Mouse (Mus musculus) liver, embryonic 11.5 days (tissue): ENCODE results near the gene Klk7. TPM values are rescaled to one million over a fixed set of nuclear protein-coding genes. Genes with fewer than 3 reads are reported as not detected.

Experiments used
- ATAC-seq: fragments of 200-750 bp; cut with Nextera tagmentation; replicated peaks from 2 replicates; pipeline ENCODE4 v1.8.0; 2017; ENCODE audit warnings: moderate number of reproducible peaks, mild to moderate bottlenecking, moderate TSS enrichment, moderate library complexity; ENCODE audit not compliant: low FRiP score
- DNase-seq: peaks from one replicate; pipeline ENCODE4 v3.0.0-alpha.2; 2017; ENCODE audit warnings: low spot score
- H3K27ac ChIP-seq: fragments of 300-500 bp; sonication (generic); 2 replicates; pipeline ENCODE4 v1.5.1; 2014; ENCODE audit warnings: mild to moderate bottlenecking, low read depth, low read length, control low read depth
- H3K27me3 ChIP-seq: fragments of 300-500 bp; sonication (generic); replicated peaks from 2 replicates; pipeline ENCODE4 v1.6.1; 2014; ENCODE audit warnings: low read length, mixed read lengths; ENCODE audit not compliant: control insufficient read depth, insufficient read depth
- H3K36me3 ChIP-seq: fragments of 300-500 bp; sonication (generic); 2 replicates; pipeline ENCODE4 v1.6.1; 2014; ENCODE audit warnings: mild to moderate bottlenecking, low read length, moderate library complexity, mixed read lengths; ENCODE audit not compliant: control insufficient read depth, insufficient read depth
- H3K4me1 ChIP-seq: fragments of 300-500 bp; sonication (generic); replicated peaks from 2 replicates; pipeline ENCODE4 v1.6.1; 2014; ENCODE audit warnings: low read length, mixed read lengths; ENCODE audit not compliant: control insufficient read depth, insufficient read depth
- H3K4me2 ChIP-seq: fragments of 300-500 bp; sonication (generic); 2 replicates; pipeline ENCODE4 v1.6.1; 2014; ENCODE audit warnings: mild to moderate bottlenecking, control low read depth, moderate library complexity
- H3K4me3 ChIP-seq: fragments of 300-500 bp; sonication (generic); 2 replicates; pipeline ENCODE4 v1.5.1; 2014; ENCODE audit warnings: low read depth, low read length, control low read depth
- H3K9ac ChIP-seq: fragments of 300-500 bp; sonication (generic); 2 replicates; pipeline ENCODE4 v1.6.1; 2014; ENCODE audit warnings: low read depth, low read length, control low read depth
- H3K9me3 ChIP-seq: fragments of 300-500 bp; sonication (generic); 2 replicates; pipeline ENCODE4 v1.6.1; 2016; ENCODE audit warnings: low read length, inconsistent platforms, mixed read lengths; ENCODE audit not compliant: control insufficient read depth
- WGBS: fragments of 180-500 bp; shearing (Covaris S2); extraction: QIAGEN DNeasy Blood & Tissue Kit; methylation state at CpG from one replicate; pipeline ENCODE4 v1.1.7; 2014; 5-methylcytosine and 5-hydroxymethylcytosine counted together
- polyA plus RNA-seq: library from polyadenylated mRNA; unstranded; fragments of >200 nt; fragmentation: Nextera tagmentation; extraction: Ambion mirVana; gene quantifications from 2 replicates; pipeline ENCODE4 v1.2.1, GENCODE M21; 2014

The Klk7 gene
- not detected in 2 replicates for polyA plus RNA-seq

DNA sequence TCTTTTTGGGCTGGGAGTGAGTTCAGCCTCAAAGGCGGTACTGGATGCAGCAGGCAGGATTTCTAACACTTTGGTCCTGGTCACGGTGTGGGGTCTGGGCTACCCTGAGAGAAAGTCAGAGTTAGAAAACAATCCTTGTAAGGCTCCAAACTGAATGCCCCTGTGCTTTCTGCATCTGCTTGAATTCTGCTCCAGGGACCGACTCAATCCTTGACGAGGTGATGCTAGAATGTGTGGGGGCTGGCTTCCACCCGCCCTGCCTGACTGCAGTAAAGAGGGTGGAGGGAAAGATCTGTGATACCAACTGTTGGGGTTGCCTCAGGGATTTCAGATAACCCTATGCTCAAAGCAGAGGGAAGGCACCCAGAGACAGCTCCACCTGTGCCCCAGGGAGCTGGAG is at the start of gene Klk7:
Gene Klk7 (plus strand): TSS at position 301 of the 400 bp plus-strand sequence.
- Histone ChIP-seq H3K4me3 (no peak within 1 kb of the TSS), H3K36me3 (no peaks in the 10 kb centered on the region), H3K9me3 (no peaks in the 10 kb centered on the region), H3K27me3 (no peaks in the 10 kb centered on the region), H3K4me1 (no peaks in the 10 kb centered on the region), H3K9ac (no peak within 1 kb of the TSS), H3K4me2 (no peak within 1 kb of the TSS), H3K27ac (no peak within 1 kb of the TSS)
- ATAC-seq, result no peak
- DNase-seq, result no peak
- 46% methylated on average over 5 of the region's 5 CpGs for WGBS

DNA sequence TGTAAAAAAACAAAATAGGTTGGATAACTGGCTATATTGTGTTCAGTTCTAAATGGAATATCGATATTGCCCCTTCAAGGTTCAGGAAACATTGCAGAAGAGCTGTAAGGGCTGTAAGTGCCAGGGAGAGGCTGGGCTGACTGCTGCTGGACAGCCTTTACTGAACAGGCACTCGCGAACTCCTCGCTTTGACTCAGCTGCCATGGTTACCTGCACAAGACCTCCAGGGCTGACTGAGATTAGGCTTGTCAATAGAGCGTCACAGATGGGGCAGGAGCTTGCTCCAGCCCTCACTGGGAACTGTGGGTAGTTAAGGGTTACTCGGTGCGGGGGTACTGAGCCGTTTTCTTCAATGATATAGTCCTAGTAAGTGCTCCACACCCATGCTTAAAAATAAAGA is 44.6 kb upstream of the Klk7 start:
- no peak overlapping the region for H3K27ac ChIP-seq
- no peak overlapping the region for H3K9ac ChIP-seq
- H3K27me3 ChIP-seq, result no peaks in the 10 kb centered on the region
- no peak for ATAC-seq
- H3K4me1 ChIP-seq, result no peaks in the 10 kb centered on the region
- no peak overlapping the region for H3K4me3 ChIP-seq
- no peak for DNase-seq
- no peaks in the 10 kb centered on the region for H3K36me3 ChIP-seq
- no peak overlapping the region for H3K4me2 ChIP-seq
- no peaks in the 10 kb centered on the region for H3K9me3 ChIP-seq
- WGBS, result 48% methylated on average over 8 of the region's 8 CpGs

DNA sequence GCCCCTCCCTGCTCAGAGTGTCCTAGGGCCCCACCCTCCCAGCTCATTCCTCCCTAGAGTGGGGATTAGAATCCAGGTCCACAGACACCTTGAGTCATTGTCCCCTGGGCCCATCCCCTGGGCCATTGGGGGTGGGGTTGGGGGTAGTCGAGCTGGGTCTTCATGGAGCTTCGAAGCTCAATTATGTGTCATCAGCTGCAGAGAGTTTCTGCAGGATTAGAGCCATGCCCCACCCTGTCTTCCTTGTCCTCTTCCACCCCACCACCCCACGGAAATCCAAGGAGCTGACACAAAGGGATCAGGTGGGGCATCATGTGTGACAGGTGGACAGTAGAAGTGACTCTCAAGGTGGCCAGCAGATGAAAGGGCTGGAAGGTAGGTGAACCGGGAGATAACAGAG is 42.5 kb upstream of the Klk7 start, which contains the start of gene Klk12:
Gene Klk12 (plus strand): TSS at position 301 of the 400 bp plus-strand sequence.
- no peak within 1 kb of the TSS for H3K4me3 ChIP-seq
- H3K9ac ChIP-seq, result no peak within 1 kb of the TSS
- no peaks in the 10 kb centered on the region for H3K4me1 ChIP-seq
- no peak for ATAC-seq
- no peak within 1 kb of the TSS for H3K4me2 ChIP-seq
- no peaks in the 10 kb centered on the region for H3K9me3 ChIP-seq
- no peak for DNase-seq
- no peaks in the 10 kb centered on the region for H3K27me3 ChIP-seq
- no peak within 1 kb of the TSS for H3K27ac ChIP-seq
- no peaks in the 10 kb centered on the region for H3K36me3 ChIP-seq
- WGBS, result 69% methylated on average over 4 of the region's 4 CpGs

DNA sequence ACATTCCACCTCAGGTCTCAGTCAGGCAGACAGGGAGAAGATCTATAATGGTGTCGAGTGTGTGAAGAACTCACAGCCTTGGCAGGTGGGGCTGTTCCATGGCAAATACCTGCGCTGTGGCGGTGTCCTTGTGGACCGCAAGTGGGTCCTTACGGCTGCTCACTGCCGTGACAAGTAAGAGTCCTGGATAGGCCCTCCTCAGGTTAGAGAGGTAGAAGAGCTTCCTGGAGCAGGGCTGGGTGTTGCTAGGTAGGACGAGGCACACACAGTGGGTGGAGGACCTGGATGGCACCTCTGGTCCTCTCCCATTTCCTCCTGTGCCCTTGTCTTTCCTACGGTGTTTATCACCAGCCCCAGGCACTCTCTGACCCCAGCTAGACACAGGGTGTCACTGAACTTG is 41.5 kb upstream of the Klk7 start:
- no peak overlapping the region for H3K27ac ChIP-seq
- DNase-seq (no peak), ATAC-seq (no peak)

DNA sequence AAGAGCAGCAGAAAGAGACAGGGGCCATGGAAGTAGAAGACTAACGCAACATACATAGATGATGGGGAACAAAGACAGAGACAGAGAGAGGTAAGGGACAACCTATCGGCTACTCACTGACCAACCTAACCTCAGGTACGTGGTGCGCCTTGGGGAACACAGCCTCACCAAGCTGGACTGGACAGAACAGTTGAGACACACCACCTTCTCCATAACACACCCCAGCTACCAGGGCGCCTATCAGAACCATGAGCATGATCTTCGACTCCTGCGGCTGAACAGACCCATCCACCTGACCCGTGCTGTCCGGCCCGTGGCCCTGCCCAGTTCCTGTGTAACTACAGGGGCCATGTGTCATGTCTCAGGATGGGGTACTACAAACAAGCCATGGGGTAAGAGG is 40.4 kb upstream of the Klk7 start:
- ATAC-seq (no peak), DNase-seq (no peak)

More for the DNA sequence above, 41.5 kb upstream of the Klk7 start:
- 86% methylated on average over 8 of the region's 8 CpGs for WGBS
- H3K4me1 ChIP-seq, result no peaks in the 10 kb centered on the region
- H3K27me3 ChIP-seq, result no peaks in the 10 kb centered on the region
- no peaks in the 10 kb centered on the region for H3K9me3 ChIP-seq
- H3K4me2 ChIP-seq, result no peak overlapping the region
- no peak overlapping the region for H3K9ac ChIP-seq
- no peaks in the 10 kb centered on the region for H3K36me3 ChIP-seq
- no peak overlapping the region for H3K4me3 ChIP-seq

DNA sequence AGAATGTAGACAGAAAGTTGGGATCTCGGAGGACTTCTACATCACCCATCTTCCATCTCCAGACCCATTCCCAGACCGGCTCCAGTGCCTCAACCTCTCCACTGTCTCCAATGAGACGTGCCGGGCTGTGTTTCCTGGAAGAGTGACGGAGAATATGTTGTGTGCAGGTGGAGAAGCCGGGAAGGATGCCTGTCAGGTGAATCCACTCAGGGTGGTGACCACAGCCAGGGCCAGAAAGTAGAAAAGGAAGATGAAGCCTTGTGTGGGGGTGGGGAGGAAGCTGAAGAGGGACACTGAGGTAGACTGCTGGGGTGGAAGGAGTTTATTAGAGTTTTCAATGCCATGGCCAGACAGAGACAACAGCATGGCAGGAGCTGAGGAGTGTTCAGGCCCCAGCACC is 39.2 kb upstream of the Klk7 start:
- no peaks in the 10 kb centered on the region for H3K9me3 ChIP-seq
- no peak overlapping the region for H3K4me2 ChIP-seq
- no peak overlapping the region for H3K4me3 ChIP-seq
- H3K4me1 ChIP-seq, result no peaks in the 10 kb centered on the region
- H3K9ac ChIP-seq, result no peak overlapping the region
- no peaks in the 10 kb centered on the region for H3K36me3 ChIP-seq
- DNase-seq (no peak), ATAC-seq (no peak)
- no peaks in the 10 kb centered on the region for H3K27me3 ChIP-seq
- H3K27ac ChIP-seq, result no peak overlapping the region
- WGBS, result 81% methylated on average over 6 of the region's 6 CpGs

More for the DNA sequence above, 40.4 kb upstream of the Klk7 start:
- H3K9me3 ChIP-seq, result no peaks in the 10 kb centered on the region
- no peak overlapping the region for H3K4me3 ChIP-seq
- no peak overlapping the region for H3K9ac ChIP-seq
- H3K36me3 ChIP-seq, result no peaks in the 10 kb centered on the region
- H3K27ac ChIP-seq, result no peak overlapping the region
- no peaks in the 10 kb centered on the region for H3K27me3 ChIP-seq
- WGBS, result 89% methylated on average over 10 of the region's 10 CpGs
- H3K4me2 ChIP-seq, result no peak overlapping the region
- H3K4me1 ChIP-seq, result no peaks in the 10 kb centered on the region

DNA sequence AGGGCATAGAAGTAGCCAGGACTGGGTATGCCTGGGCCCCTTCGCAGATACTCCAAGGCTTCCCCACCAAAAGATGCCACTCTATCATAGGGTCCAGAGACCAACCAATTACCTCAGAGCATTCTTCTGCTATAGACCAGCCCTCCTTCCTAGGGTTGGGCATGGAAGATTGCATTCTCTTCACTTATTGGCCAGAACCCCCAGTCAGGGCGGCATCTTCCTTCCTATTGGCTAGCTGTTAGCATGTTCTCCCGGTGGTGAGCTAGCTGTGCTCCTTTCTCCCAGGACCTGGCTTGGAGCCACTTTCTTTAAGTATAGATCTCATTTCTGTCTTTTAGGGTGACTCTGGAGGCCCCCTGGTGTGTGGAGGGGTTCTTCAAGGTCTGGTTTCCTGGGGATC is 38.2 kb upstream of the Klk7 start:
- Histone ChIP-seq H3K4me3 (no peak overlapping the region), H3K9me3 (no peaks in the 10 kb centered on the region), H3K9ac (no peak overlapping the region), H3K27ac (no peak overlapping the region), H3K27me3 (no peaks in the 10 kb centered on the region), H3K4me1 (no peaks in the 10 kb centered on the region), H3K36me3 (no peaks in the 10 kb centered on the region), H3K4me2 (no peak overlapping the region)
- DNase-seq (no peak), ATAC-seq (no peak)
- WGBS, result 81% methylated on average over 3 of the region's 3 CpGs

DNA sequence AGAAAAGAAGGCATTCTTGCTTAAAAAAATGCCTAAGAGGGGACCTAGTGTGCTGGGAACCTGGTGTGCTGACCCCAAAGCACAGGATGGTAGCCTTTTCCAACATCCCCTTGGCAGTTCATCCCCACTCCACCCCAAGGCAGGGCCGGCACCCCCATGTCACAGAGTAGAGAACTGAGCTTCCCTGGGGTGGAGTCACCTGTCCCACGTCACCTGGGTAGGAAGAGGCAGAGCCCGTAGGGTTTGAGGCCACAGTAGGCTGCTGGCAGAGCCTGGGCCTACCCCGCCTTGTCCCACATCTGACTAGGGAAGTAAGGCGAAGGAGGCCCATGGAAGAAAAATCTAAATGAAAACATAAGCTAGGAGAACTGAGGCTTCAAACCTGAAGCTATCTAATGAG is 36.7 kb upstream of the Klk7 start, which contains the start of gene Klk11:
Gene Klk11 (plus strand): TSS at position 241 of the 400 bp plus-strand sequence.
- no peak for DNase-seq

DNA sequence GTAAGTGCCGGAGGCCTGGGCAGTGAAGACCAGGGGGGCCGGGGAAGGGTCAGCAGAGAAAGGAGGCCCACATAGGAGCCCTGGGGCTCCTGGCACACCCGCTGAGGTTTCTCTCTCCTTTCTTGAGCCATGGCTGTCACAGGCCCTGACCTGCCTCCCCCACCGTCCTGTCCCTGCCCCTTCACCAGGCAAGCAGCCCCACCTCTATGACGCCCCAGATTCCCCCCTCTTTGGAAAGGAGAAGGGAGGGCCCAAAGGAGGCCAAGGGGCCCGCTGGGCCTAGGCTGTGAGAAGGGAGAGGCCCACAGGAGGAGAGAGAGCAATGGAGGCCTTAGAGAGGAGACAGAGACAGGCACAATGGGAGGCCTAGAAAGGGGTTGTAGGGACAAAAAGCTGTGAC is 36.3 kb upstream of the Klk7 start:
- Histone ChIP-seq H3K9ac (no peak overlapping the region), H3K4me3 (no peak overlapping the region), H3K36me3 (no peaks in the 10 kb centered on the region), H3K27ac (no peak overlapping the region), H3K4me2 (no peak overlapping the region), H3K9me3 (no peaks in the 10 kb centered on the region), H3K27me3 (no peaks in the 10 kb centered on the region), H3K4me1 (no peaks in the 10 kb centered on the region)
- 56% methylated on average over 6 of the region's 6 CpGs for WGBS
- no peak for ATAC-seq
- no peak for DNase-seq

More for the DNA sequence above, 36.7 kb upstream of the Klk7 start, which contains the start of gene Klk11:
- Histone ChIP-seq H3K9ac (no peak within 1 kb of the TSS), H3K36me3 (no peaks in the 10 kb centered on the region), H3K27ac (no peak within 1 kb of the TSS), H3K4me3 (no peak within 1 kb of the TSS), H3K9me3 (no peaks in the 10 kb centered on the region), H3K4me2 (no peak within 1 kb of the TSS), H3K4me1 (no peaks in the 10 kb centered on the region), H3K27me3 (no peaks in the 10 kb centered on the region)
- WGBS, result 91% methylated on average over 5 of the region's 5 CpGs
- ATAC-seq, result no peak
